Mouse (Mus musculus): ENCODE results near the gene Cemip. TPM values are rescaled to one million over a fixed set of nuclear protein-coding genes. Genes with fewer than 3 reads are reported as not detected.
A peak's percentile ranks its signal among the peaks of the same experiment; 100 is the strongest.
"Not testable (repeated sequence)": the region's sequence is repeated elsewhere in the genome, so short reads cannot be mapped to it uniquely, and the experiment has no call there.

Cemip gene
- total RNA-seq (2021) (1 to 10 TPM; 1.0 to 1.6 TPM), polyA plus RNA-seq (2012; rRNA removed) (0.27 and 0.47 TPM in 2 replicates)
- long read RNA-seq = 0 reads

DNA sequence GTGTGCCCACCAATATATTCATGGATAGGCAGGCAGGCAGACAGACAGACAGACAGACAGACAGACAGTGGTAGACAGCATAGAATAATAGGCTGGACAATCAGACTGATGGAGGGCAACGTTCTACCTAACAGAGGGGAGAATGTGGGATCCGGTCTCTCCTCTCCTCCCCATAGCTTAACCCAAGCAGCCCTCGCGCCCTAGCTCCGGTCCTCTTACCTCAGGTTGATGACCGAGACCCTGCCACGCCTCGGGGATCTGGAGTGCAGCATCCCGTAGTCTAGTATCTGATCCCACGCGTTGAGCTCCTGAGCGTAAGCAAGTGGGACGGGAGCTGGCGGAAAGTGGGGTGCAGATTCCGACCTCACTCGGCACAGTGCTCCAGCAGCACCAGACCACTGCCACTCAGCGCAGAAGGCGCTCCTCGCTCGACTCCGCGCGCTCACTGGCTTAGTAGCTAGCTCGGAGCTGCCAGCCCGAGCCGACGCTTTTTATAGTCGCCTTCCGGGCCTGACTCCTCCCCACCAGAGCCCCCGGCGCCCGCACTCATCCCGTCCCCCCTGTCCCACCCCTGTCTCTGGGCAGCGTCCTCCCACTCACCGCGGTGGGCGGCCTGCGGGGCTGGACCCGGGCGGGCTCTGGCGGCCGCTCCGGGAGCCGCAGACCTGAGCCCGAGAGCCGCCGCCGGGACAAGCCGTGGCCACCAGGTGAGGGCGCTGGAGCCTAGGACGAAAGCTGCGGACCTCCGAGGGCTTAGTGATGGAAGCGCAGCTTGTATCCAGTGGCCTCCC lies at the start of gene Cemip:
Gene Cemip, minus strand, starts transcription at position 464 of the 791 bp plus-strand sequence.
- peak; percentile 87 for DNase-seq

DNA sequence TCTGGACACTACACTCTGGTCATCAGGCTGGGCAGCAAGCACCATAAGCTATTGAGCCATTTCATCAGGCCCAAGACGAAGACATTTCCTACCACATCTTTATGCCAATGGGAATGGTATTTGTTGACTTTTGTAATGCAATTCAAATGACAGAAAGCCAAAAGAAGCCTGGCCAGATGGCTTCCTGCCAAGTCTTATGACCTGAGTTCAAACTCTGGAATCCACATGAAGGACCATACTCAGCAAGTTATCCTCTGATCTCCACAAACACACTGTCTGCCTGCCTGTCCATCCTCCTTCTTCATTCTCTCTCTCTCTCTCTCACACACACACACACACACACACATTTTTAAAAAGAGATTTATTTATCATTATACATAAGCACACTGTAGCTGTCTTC lies 46.4 kb upstream of the Cemip start:
- DNase-seq = peak; percentile 74

DNA sequence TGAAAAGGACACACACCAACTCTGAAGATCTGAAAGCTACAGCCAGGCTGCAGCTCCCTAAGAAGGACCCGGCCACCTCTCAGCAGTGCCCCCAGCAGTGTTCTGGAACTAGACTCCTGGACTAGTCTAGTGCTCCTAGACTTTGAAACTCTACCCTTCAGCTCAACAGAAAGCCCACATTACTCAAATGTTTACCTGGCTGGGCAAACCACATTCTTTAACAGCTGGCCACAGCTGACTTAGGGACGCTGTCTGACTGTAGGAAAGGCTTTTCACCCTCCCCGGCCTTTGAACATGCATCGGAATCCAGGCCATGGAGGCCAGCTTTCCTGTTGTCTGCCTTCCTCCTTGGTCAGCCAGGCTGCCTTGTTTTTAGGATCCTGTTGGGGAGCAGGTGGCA lies 45.4 kb upstream of the Cemip start:
- no peak for DNase-seq

DNA sequence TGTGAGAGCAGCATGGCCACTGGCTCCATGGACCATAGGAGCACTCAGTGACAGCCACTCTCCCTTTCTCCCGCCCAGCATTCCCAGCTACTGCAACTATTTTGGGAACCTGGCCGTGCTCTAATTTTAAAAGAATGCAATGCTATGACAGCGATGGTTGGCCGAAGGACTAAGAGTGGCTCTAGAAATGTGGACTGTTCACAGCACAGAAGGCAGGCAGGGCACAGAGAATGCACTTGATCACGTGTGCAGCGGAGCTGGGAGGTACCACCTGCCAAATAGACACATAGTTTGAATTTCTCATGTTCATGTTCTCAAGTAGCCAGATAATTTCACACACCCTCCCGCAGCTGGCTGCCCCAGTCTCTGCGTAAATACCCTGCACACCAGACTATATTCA lies 42.4 kb upstream of the Cemip start:
- peak; percentile 34 for DNase-seq

DNA sequence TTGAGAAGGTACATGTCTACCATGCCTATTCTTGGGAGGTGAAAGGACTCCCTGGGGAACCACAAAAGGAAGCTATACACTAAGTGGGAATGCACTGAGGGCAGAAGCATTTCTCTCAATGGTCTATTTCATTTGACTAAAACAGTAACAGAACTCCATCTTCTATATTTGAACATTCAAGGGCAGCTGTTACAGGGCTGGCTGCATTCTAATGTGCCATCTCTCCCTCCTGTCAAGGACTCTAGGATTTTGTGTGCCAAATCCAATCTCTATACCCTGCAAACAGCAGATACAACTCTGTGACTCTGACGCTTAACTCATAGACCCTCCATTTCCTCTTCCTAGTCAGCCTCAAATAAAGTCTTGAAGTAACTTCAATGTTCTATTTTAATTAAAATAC lies 39.4 kb upstream of the Cemip start:
- DNase-seq = no peak

DNA sequence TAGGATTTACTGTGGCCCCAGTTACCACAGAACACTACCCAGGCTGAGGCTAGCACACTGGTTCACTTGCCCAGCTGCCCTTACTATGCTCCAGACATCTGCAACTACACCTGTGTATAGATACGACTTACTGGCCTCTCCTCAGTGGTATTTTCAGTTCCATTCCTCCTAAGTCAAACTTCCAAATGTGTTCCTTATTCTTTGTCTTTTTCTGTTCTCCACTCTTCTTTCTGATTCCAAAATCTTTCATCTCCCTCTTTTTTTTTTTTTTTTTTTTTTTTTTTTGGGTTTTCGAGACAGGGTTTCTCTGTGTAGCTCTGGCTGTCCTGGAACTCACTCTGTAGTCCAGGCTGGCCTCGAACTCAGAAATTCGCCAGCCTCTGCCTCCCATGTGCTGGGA lies 37.3 kb upstream of the Cemip start:
- DNase-seq = not testable (repeated sequence)

DNA sequence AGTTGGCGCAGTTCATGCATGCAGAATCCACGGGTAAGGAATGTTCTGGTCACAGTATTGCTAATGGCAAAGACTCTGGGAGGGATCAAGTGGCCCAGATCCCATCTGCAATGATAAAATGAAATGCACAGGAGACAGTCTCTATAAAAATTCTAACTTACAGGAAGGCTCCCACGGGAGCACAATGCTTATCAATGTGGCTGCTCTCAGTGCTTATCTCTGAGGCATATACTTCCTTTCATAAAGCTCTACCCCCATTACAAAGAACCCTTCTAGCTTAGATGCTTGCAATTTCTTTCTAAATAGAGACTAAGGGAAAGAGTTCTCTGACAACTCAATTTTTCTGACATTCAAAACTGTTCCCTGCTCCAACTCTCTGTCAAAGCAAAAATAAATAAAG lies 35.5 kb upstream of the Cemip start:
- no peak for DNase-seq

DNA sequence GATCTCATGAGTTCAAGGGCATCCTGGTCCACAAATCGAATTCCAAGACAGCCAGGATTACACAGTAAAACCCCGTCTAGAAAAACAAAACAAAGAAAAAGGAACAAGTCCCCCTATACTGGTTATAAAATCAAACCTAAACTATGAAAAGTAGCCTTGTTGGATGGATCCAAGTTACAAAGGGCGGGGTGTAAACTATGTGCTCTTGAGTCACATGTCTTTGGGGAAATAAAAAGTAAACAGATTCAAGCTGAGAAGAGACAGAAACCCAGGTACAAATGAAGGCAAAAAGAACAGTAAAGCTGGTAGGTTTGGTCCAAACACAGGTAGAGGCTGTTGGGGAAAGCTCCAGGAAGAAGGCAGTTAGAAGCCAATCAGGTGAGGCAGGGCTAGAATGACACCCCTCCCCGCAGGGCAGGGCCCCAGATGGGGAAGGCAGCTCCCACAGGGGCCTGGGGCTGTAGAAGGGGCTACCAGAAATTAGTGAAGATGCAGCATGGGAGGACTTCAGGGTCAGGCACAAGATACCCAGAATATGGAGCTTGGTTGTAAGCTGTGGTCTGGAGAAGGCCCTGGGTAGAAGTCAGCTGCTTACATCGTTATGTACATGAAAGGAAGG lies 33.9 kb upstream of the Cemip start:
- no peak for DNase-seq

DNA sequence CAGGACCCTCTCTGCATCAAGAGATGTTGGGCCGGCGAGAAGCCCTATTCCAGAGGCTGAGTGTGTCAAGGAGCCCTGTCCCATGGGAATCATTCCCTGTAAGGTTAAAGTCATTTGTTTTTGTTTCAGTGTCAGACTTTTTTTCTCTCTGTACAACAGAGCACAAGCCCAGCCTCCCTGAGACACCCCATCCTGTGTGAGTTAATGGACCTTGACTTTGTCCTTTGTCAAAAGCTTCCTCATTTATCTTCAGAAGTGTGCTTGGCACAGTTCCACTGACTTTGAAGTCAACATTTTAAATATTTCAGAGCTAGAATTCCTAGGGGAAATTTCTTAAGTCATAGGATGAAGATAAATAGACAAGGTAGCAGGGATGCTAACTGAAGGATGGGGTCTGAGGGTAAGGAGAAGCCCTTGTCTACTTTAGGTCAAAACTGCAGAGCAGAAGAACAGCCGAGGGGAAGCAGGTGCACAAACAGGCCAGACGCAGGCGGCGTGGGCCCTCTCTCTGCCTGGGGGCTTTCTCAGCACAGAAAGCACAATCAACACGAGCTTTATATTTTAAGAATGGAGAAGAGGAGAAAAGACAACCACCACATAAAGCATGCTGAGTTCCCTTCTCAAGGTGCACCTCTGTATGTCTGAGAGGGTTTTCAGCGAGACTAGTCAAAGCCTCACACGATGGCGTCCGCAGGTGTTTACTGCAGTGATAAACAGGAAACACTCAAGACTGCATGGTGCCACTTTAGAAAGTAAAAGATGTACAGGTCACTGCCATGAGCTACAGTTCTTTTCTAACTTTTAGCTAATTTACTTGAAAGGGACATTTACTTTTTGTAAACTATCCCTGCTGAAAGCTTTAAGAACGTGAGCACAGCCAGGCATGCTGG lies 33.2 kb upstream of the Cemip start:
- DNase-seq = peak; percentile 70

DNA sequence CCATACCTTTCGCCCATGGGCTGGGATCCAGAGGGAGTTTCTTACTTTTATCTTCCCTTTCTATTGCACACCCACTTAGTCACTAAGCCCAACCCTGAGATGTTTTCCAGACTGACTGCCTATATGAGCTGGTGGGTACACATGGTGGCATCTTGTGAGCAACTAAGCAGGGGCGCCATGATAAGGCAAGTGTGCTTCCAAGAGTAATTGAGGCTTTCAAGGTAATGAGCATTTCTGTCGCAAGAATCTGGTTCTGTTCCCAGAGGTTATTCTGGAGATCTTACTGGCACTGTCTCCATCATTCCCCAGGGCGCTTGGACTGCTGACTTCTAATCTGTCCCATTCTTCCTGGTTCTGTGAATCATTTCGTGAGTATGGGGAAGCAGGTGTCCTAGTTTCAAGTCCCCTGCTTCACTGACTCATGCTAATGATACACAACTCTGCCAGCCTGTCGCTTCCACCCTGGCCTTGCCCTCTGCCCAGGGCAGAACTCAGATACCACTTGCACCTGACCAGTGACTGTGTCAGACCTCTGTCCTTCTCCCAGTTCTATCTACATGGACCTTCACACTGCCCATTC lies 31.3 kb upstream of the Cemip start:
- DNase-seq = peak; percentile 78

DNA sequence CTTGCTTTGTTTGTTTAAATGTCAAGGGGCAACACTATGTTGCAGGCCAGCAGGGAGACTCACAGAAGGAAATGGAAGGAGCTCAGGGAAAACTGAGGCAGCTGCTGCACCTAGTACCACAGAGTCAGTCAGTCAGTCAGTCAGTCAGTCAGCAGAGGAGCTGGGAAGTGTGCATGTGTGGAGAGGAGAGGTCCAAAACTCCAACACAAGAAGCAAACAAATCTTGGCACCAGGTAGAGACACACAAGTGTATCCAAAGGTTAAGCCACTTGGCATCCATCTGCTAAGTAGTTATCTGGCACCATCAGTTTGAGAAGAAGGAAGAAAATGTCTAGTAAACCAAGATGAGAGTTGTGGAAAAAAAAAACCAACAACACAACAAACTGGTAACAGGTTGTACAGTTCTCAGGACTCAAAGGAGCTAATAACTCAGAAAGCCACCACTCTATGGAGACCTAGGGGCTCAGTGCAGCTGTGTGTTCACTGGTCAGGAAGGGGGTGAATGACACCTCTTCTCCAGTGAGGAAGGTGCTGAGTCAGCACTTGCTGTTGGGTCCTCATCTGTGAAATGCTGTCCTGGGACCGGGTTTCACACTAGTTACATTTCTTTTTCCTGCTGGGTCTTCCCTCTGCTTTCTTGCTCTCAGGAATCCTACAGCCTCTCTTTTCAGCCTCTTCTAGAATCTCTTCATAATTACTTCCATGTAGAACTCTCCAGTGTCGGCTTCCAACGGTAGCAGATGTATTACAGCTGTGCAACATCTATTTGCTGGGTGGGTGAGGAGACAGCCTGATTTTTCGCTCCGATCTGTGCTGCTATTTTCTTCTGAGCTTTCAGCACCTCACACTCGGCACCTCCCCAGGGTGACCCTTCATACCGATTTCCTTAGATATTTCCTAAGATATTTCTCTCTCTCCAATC lies 30.6 kb upstream of the Cemip start:
- DNase-seq = no peak

DNA sequence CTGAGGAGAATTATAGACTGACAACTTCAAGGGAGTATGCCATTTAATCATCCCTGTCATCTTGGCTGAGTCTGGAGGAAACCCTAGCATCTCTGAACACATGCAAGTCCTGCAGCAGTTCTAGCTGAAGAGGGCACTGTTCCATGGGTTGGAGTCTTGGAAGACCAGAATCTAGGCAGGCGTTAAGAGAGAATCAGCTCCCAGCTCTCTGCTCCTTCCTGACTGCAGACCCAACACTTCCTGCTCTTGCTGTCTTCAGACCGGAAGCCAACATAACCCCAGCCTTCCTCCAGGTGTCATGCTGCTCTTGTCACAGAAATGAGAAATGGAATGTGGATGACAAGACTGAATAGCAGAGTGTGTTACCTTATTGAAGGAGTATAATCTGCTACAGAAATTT lies 29.1 kb upstream of the Cemip start:
- no peak for DNase-seq

DNA sequence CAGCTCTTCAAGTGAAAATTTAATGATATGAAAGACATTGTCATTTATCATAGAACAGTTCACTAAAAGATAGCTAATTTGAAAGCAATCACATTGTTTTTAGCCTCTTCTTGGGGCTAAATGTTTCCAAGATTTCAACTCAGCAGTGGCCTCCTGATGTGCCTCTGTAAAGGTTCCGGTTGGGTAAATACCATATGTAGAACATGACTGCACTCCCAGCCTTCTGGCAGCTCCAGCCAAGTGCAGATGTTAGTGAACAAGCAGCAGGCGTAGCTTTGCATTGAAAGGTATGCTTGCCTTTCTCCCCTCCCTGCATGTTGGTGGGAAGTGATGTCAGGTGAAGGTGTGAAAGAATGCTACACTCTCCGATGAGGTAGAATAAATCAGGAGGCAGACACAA lies 28.5 kb upstream of the Cemip start:
- DNase-seq = no peak

DNA sequence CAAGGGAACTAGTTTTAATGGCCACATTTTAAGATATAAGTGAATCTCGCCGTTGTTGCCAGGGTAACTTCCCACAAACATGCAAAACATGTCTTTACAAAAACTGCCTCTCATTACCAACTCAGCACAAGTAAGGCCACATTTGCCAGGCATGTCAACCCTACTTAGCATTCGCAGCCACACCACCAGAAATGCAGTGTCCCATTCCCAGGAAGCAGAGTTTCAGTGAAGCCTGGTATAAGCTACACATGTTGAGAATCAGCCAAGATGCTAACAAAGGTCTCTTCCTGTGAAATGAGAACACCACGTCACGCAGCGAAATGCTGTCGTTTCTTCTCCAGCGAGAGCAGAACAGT lies 26.7 kb upstream of the Cemip start:
- no peak for DNase-seq

DNA sequence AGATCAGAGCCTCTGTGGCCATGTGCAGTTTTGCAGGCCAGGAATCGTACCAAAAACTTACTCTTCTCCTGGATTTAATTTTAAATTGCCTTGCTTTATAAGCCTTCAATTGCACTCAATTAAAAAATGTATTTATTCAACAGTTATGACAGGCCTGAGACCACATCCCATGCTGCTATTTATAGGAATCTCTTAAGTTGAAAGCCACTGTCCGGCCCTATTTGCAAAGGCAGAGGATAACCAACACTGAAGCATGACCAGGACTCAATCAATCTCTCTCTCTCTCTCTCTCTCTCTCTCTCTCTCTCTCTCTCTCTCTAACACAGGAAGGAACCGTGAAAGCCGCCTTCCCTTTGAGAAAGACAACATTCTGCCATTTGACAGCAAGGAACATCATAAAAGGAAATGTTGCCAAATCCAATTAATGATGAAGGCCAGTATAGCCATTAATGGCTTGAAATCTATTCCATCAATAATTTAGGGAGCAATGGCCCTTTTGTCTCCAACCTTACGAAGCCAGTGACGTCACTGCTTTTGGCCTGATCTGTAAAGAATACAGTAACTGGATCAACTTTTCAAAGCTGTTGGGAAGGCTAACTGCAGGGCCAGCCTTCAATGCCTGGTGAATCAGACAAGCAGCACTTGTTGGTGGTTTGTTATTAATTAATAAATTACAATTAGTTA lies 26.2 kb upstream of the Cemip start:
- no peak for DNase-seq

DNA sequence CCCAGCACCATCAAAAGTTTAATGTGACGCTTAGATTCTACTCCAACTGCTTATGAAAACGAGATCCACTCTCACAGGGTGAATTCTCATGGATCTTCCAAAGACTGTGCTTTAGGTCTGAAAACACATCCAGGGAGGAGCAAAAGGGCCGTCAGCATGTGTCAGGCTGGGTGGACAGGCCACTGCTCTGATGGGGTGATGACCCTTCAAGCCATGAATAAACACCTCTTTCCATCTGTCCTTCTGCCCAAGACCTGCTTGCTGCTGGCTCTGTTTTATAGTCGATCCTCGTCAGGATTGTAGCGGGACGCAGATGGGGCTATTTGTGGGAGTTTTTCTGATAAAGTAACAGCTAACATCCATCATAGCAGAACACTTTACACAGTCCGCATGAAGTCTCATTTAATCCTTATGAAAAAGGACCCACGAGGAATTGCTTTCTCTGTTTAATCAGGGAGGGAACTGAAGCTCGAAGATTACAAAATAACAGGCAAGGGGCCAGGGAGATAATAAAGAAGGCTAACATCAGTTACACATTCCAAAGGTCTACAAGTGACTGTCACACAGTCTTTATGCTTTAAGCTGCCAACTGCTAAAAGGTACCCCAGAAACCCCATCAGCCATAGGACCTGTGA lies 25.5 kb upstream of the Cemip start:
- no peak for DNase-seq

DNA sequence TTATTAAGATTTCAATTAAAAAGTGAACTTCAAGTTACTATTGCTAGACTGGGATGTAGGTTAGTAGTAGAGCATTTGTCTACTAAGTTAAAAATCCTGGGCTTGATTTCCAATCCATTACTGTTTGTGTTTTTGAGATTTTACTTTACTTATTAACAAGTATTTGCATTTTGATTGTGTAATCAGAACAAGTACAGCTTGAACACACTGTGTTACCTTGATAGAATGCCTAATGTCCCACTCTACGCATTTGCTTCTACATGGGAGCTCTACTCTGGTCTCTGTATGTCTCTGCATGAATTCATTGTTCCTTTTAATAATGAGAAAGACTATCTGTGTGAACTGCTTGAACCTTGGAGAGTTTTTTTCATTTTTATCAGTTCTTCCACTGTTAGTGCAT lies 20.6 kb upstream of the Cemip start:
- DNase-seq = no peak

DNA sequence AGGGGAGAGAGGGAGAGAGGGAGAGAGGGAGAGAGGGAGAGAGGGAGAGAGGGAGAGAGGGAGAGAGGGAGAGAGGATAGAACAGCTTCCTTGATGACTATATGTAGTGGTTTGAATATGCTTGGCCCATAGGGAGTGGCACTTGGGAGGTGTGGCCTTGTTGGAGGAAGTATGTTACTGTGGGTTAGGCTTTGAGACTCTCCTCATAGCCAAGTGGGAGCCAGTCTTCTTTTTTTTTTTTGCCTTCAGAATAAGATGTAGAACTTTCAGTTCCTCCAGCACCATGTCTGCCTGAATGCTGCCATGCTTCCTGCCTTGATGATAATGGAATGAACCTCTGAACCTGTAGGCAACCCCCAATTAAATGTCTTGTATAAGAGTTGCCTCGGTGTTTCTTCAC lies 16.3 kb upstream of the Cemip start:
- no peak for DNase-seq

DNA sequence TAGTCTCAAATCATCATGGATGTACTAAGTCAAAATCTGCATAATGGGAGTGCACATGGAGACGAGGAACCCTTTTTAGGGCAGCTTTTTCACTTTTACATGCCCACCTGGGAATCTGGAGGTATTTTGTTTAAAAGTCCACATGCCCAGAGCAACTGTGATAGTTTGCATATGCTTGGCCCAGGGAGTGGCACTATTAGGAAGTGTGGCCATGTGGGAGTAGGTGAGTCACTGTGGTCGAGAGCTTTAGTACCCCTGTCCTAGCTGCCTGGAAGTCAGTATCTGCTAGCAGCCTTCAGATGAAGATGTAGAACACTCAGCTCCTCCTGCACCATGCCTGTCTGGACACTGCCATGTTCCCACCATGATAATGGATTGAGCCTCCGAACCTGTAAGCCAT lies 14.4 kb upstream of the Cemip start:
- DNase-seq = no peak

DNA sequence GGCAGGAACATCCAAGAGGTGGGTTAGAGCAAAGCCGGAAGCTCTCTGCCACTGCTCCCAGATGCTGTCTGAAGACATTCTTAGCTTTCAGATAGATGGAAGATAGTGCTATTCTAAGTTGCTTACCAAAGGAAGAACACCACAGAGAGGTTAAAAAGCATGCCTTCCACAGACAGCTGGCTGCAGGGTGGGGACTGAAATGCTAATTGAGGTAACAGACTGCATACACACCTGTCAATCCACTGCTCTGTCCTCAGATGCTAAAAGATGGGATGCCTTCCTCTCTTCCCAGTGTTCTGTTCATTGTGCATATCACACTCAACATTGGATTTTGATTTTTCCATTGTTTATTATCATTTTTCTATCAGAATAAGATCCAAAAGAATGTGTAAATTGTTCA lies 11.8 kb upstream of the Cemip start:
- DNase-seq = no peak

Measured in adrenal gland, adult 2 months (tissue).